Mouse (Mus musculus) liver, adult 2 months (tissue): Measurements from ENCODE around the gene Ninj2.

ENCODE experiments used
- CTCF ChIP-seq: fragments of 200-500 bp; IDR thresholded peaks from 2 replicates; pipeline ENCODE4 v1.5.1; 2011; ENCODE audit warnings: low read depth, low read length, control low read depth
- POLR2A ChIP-seq: fragments of 200-500 bp; IDR thresholded peaks from 2 replicates; pipeline ENCODE4 v1.6.1; 2011; ENCODE audit warnings: low read length, control low read depth; ENCODE audit not compliant: insufficient read depth; ENCODE audit errors: extremely low read depth

GRCm38 (mm10) chr6:120095501-120095900 is 2.4 kb downstream of the Ninj2 start:
- TF ChIP-seq CTCF (no peak), POLR2A (no peak)
